Mouse (Mus musculus): ENCODE results near the gene Gm9747. TPM values are rescaled to one million over a fixed set of nuclear protein-coding genes. Genes with fewer than 3 reads are reported as not detected.

Gm9747 gene
- polyA plus RNA-seq, 1 experiment from 2014 or later: 24.9 TPM

Other genes starting within 250 kb of the Gm9747 start
- 11.5 and 11.7 TPM in 2 replicates for gene Irs1, start 58.3 kb downstream of the Gm9747 start, polyA plus RNA-seq (2016; fragmentation: Nextera tagmentation; extraction: Ambion mirVana)
- 9.0 and 10.2 TPM in 2 replicates for gene Rhbdd1, start 83.3 kb downstream of the Gm9747 start, polyA plus RNA-seq (2016; fragmentation: Nextera tagmentation; extraction: Ambion mirVana)